Mouse (Mus musculus) NIH3T3 (cell line): ENCODE measurements around the gene Fam117a.

Experiments
- DNase-seq: peaks from one replicate; pipeline ENCODE4 v3.0.0-alpha.2; 2012; ENCODE audit warnings: low read depth

The Fam117a gene

DNA sequence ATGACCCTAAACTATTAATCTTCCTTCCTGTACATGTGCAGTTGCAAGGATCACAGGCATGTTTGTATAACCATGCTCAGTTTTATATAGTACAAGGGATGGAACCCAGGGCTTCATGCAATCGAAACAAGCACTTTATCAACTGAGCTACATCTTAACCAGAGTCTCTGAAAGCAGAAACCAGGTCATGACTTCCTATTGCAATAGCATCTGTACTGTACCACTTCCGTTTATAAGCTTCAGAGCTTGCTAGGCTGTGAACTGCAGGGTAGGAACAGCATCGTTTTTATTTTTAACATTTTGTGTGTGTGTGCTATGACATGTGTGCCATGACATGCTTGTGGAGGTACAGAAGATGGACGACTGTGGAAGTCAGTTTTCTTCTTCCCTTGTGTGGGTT, 3.6 kb upstream of the Fam117a start:
- no peak for DNase-seq

DNA sequence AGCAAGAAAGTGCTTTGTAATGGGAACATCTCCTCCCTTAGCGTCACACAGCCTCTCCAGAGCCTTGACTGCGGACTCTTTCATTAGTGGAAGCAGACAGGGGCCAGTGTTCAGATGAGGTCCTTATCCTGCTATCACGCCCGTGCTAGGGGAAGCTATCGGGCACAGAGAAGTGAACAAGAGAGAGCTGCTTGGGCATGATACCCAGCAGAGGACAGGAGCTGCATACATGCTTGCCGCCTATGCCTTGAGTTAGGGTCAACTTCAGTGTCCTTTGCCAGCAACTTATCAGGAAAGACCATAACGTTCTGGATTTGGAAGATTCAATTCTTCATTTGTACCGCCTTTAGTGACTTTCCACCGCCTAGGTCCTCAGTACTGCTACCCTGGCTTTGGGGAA, 3.0 kb upstream of the Fam117a start:
- no peak for DNase-seq

DNA sequence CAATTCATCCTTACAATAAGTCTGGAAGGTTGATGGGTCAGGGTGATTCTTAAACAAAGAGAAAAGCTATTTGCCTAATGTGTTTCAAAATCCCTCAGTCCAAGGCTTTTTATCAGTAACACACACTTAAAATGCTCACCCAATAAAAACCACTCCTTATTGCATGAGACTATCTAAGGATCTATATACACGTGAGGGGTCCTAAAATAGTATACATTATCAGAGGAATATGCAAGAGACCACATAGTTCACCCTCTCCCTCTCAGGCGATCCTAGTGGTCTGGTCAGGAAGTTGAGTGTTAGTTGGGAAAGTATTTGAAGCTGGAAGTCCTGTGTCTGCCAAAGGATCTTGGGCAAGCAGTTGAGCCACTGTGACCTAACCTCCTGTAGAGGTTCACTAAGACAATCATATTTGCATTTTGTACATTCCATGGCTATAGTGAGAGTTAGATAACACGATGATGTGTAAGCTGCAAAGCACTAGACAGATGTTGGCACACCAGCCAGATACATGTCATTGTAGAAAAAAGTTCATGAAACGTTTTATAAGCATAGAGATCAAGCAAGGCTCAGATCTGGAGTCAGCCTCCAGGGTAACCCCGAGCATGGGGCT, 2.3 kb upstream of the Fam117a start:
- DNase-seq, result peak; percentile 28

DNA sequence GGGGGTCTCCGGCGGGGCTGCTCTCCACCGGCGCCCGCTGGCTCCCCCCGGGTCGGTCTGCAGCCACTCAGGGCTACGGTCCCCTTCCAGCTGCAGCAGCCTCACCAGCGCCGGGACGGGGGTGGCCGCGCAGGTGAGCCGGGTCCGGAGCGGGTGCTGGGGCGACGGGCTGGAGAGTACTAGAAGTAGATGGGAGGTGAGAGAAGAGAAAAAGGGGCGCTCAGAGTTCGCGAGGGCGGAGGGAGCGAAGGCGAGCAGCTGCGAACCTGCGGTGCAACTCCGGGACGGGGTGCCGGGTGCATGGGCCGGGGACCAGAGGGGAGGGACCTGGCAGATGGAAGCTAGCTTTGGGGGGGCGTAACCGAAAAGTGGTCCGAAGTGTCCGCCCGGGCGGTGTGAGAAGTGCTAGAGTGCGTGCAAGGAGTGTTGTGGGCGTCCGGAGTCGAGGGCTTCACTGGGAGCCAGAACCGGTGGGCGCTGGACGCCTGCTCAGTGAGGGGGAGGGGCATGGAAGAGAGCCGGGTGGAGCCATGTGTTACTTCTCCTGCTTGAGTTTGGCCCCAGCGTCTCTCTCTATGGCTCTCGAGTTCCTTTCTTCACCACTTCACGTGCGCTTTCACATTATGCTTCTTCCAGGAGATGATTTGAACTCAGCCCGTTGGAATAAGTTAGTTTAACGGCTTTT, 453 bp downstream of the Fam117a start:
- no peak for DNase-seq

DNA sequence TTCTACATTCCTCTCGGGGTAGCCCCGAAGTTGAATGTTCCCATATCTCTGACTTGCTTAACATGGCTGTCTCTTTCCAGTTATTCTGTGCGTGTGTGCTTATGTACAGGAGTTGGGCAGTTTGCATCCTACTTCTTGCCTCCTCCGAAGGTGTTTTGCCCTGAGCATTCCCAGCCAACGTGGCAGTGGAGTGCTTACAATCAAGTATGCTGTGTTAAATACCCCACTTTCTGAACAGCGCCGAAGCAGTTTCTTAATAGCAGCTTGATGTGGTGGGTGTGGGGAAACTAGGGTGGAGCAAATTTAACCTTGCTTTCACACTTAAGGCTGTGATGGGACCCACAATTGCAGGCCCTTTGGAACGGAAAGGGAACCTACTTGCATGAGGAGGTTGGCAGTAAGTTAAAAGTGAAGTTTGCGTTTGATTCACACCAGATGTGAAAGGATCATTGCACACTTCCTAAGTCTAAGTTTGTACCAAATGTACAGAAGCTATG, 1.1 kb downstream of the Fam117a start:
- DNase-seq, result no peak

DNA sequence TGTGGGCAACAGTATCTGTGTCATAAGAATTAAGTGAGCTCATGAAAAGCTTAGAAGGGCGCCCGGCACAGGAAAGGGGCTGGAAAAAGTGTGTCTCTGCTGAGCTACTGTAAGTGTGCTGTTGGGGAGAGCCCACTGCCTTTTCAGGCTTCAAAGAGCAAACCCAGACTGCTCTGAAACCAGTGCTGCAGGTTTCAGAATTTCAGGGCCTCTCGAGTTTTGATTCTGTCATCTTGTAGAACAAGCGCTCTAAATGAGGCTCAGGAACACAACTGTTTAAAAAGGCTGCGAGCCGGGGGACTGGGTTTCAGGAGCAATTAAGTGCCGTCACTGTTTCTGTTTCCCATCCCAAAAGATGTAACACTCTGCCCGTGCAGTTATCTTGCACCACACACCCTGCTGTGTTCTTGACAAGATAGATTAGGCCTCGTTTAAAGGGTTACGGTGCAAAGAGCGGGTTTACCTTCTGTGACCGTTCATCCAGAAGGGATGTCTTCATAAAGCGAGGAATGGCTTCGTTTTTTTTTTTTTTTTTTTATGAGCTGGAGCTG, 2.7 kb downstream of the Fam117a start:
- DNase-seq, result no peak

DNA sequence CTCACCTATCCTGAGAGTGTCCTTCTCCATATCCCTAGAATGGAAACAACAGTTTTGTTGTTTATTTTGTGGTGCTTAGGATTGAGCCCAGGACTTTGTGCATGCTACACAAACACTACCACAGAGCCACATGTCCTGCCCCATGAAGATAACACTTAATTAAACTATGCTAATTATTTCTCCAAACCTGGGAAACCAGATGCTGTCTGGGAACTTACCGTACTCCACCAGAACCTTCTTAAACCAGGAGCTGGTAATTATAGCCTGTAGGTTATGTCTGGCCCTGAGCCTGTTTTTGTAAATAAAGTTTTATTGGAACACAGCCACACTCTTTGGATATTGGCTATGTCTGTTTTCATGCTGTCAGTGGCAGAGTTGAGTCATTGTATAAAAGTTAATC, 3.4 kb downstream of the Fam117a start:
- no peak for DNase-seq

DNA sequence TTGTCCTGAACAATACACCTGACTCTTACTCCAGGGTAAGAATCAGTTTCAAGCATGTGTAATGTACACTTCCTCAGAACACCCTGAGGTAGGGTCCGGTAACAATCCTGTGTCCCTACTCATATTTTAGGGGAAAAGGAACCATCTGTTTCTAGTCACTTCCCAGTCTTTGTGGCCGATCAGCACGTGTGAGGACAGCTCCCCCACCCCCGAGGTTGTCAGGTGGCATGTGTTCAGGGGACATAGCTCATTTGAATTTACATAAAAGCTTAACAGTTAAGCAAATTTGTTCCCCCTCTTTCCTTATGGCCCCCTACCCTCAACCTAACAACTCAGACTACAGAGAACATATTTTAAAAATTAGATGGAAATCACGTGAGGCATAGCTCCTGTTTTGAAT, 3.8 kb downstream of the Fam117a start:
- no peak for DNase-seq

DNA sequence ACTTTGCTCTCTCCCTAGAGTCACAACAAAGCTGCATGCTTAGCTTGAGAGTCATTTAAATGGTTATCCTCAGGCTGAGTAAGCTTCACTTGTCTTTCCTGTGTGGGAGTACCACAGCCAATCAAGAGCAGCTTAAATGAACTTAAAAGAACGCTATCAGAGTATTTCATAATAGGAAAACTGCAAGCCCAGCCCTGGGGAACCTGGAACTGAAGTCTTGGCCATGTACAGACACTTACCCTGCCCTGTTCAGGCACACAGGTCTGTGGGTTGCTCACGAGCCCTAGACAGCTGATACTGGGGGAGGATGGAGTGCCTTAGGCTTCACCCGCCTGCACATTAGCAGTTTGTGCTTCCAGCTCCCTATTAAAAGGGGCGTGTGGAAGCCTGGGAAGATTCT, 6.4 kb downstream of the Fam117a start:
- DNase-seq, result peak; percentile 20

DNA sequence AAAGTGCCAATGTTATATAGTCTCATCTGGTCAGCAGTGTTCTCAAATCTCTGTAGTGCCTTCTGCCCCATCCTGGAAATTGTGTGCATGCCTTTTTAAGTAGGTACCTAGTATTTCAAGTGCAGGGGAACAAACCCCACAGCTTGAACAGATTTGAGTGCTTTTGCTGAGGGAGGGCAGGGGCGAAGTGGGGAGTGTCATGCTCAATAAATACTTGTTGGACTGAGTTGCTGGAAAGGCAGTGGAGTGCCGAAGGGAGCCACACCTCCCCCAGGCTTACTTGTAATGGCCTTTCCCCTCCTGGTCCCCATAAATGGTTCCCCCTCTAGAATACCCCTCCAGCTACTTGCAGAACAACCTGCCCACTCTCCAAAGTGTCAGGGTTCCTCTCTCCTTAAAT, 7.4 kb downstream of the Fam117a start:
- no peak for DNase-seq

DNA sequence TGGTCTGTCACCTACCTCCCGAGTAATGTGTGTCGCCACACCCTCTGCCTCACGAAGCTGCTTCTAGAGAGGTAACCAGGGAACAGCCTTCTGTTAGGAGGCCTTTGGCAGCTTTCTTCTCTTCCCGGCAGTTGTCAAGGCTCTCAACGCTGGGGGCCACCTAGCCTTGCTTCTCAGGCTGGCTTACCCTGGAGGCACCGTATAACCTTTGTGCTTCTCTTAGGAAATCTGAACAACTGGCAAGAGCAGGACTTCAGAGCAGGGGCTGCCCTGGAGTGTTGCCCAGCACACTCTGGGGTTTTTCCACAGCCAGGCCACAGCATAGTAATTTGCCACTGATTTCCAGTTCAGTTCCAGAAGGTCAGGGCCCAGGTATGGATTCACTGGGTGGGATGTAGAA, 13.5 kb downstream of the Fam117a start:
- DNase-seq, result no peak

DNA sequence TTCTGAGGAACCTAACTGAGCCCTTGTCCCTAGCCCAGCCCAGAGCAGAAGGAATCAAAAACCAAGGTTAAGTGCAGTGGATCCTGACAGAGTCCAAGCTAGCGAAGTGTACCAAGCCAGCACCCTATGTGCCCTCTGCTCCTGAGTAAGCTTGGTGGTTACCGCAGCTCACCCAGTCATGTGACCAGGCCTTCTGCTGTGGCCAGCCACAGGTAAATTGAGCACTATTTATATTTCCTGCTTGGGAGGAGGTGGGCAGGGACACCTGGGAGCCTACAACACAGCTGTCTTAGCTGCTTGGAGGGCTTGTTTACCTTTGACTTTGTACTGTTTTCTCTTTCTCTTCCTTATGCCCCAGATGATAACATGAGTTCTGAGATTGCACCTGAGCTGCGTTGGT, 14.1 kb downstream of the Fam117a start:
- no peak for DNase-seq

DNA sequence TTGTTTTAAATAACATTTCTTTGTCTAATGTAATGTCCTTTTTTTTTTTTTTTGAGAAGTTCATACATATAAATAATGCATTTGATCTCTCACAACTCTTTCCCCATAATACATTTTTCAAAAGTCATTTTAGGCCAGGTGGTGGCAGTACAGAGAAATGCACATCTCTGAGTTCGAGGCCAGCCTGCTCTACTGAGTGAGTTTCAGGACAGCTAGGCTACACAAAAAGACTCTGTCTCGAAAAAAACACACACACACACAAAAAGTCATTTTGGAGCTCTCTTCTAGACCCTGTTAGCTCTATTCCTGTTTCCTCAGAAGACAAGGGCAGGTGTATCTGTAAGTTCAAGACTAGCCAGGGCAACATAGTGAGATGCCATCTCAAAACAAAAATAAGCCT, 15.9 kb downstream of the Fam117a start:
- no peak for DNase-seq

DNA sequence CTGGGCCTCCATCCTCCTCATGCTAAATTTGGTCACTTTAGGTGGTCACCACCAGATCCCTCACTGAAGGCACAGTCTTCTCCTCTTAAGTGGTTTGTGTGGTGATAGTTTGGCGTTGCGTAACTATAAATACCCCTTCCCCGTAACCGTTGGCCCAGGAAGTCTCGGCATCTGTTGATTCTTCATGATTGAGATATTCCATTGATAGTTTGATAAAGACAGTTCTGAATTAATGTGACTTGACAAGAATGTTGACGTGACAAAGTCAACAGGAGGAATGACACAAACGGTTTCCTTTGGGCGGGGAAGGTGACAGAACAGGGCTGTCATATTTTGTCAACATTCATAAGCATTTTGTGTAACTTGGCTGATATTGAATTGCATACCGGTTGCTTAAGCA, 16.4 kb downstream of the Fam117a start:
- no peak for DNase-seq

DNA sequence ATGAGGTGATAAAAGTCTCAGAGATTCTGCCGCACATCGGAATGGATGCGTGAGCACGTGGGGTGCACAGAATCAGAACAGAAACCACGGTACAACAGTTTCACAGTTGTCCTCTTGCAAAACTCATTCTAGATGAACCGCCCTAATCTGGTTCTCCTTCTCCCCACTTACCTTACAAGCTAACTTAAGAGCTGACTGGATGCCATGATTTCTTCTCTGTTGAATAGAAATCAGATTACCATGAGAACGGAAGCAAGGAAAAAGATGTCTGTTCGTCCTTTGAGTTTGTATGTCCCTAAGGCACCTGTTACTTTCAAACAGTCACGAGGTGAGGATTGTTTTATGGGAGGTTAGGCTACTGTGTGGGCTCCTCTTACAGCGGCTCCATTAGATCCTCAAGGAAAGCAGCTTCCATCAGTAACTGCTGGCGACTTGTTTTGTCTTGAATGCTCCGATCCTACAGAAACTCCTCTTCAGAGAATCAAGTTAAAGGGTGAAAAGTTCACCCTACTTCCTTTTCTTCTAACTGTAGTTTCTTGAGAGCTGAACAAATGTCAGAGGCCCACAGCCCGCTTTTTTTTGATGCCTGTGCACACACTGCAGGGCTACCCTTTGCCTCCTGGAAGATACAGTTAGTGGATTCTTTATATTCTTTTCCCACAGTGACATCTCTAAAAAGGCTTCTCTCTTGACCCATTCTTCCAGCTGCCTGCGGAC, 17.6 kb downstream of the Fam117a start:
- no peak for DNase-seq

DNA sequence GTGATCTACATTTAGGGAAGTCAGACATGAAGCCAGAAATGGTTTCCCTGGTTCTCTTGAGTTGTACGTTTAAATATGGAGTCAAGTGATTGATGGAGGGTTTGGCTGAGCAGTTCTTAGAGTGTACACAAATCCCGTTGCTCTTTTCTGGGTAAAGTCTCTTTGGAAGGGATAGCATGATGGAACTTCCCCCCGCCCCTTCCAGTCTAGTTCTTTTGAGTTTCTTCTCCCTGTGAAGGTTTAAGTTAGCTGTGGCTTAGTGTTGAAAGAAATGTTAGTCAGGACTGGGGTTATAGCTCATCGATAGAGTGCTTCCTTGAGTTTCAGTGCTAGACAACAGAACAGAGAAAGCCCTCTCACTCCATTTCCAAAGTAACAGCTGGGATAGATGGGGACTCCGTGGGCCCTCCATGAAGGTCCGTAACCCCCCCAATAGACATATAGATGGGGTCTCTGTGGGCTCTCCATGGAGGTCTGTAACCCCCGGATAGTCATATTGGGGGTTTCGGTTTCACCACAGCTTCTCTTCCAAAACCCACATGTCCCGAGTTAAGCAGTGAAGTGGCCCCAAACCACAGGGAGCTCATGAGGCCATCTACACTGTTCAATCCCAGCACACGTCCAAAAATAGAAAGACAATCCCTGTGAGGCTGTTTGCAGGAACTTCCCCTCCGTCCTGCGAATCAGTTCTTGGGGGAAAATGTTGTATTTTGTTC, 18.3 kb downstream of the Fam117a start:
- DNase-seq, result no peak

DNA sequence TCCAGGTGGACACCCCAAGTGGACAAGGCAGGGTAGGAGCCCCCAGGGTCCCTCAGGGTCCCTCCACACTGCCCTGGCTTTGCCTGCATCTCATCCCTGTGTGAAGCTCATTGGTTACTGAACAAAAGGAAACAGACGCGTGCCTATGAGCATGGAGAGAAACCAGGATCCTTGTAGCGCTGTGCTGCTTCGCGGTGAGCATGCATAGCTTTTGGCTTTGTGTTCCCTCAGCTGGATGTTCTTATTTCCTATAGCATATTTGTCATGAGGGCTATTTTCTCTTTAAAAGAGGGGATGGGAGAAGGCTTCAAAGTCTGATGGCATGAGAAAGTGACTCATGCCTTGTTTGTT, 18.8 kb downstream of the Fam117a start:
- DNase-seq, result no peak

DNA sequence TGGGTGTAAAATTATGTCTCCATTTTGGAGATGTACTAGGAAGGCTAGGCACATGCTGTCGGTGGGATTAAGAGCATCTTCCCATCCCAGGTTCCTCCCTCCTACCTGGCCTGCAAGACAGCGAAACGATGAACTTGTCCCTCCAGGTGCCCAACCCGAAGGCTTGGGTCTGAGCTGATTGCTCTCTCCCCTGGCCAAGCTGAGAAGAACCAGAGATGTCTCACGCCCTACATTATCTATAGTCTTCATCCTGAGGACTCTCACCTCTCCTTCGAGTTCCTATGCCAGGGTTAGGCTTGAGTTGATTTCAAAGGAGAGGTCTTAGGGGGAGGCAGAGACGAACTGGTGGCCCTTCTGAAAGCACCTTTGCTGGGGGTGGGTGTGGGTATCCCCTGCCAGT, 19.2 kb downstream of the Fam117a start:
- DNase-seq, result no peak

DNA sequence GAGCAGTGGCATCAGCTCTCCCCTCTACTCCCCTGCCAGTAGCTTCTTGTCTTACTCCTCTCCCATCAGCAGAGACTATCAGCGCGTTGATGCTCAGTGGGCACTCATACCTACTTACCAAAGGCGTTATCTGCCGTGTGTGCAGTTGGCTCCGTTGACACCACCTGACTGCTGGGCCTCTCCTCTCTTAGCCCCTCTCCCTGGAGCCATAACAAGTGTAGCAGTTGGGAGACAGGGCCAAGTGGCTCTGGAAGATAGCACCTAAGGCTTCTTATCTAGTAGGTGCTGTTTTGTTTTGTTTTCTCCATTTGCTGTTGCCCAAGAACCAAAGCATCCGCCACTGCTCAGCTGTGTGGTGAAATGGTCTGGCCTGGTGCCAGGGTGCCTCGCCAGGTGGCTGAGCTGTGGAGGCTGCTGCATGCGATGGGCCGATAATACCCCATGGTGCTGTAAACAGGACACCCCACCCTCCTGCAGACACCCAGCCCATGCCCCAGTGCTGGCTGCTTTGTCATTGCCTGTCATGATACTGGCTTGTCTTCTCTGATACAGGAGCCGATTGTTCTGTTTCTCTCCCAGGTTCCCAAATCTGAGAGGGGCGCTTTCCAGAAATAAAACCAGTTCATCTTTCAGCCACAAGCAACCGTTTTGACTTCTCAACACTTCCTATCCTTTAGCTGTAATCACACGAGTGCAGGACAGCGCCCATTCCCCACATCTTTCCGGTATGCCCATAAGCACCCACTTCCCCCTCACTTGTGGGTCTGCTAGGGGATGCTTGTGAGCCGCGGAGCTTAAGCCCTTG, 19.9 kb downstream of the Fam117a start:
- DNase-seq, result peak; percentile 36

DNA sequence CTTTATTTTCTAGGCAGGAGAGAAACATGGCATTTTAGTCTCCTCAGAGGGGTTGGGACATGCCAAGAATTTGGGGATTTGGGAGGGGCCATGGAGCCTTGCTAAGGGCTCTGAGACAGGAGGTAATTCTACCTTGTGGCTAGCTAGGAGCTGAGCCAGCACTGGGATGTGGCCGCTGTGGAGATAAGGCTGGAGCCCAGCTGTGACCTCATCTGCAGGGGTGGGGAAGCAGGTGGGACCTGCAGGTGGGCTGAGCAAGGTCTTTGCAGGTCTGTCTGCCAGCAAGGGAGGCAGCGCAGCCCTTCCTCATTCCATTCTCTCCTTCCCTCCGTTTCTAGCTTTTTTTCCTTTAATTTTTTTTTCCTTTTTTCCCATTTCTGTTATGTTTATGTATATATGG, 21.4 kb downstream of the Fam117a start:
- DNase-seq, result no peak

DNA sequence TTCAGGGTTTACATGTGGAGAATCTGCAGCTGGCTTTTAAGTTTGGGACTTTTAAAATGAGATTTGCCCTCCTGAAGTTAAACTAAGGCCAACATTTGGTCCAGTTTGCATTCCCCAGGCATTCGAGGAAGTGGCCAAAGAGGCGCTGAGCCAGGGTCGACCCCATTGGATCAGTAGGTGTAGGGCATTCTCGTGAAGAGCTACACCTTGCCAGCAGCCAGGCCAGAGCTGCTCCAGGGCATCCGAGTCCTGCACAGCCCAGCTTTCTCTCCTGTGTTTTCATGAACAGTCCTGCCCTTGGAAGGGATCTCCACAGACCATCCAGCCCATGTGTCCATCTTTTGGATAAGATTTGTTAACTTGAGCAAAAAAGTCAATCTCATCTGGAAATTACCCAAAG, 27.6 kb downstream of the Fam117a start:
- DNase-seq, result no peak

DNA sequence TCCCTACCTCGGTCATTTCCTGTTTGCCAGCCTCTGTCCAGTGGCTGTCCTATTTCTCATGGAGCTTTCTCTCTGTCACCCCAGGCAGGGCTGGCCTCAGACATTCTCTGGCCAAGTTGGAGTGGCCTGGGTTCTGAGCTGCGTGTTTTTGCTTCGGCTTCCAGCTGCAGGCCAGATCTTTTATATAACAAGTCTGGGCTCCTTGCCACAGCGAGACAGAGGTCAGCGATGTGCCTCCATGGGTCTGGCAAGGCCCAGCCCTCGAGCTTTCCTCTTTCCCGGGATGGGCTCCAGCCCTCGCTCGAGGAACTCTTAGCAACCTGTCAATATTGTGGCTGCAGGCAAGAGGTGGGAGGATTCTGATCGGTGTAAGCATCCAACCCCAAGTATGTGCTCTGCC, 28.8 kb downstream of the Fam117a start:
- peak; percentile 95 for DNase-seq
